Comparison of ENCODE assay signal across 11 mouse cellular contexts in genomic region chr10:41598221-41598620, GRCm38 (mm10).
A peak's percentile ranks its signal among the peaks of the same experiment; 100 is the strongest.
DNase-seq lines count a peak whose midpoint lies in the region; ATAC-seq lines count a peak whose summit lies in the region.
"Had no signal": no experiment of that assay in that cellular context is flagged by ENCODE, and none has a peak within 500 bp of the region (broad histone marks: within the 10 kb centered on the region; RNA-seq: fewer than 3 reads in every experiment).

No protein-coding gene starts in this region.

- WGBS in forebrain, embryonic 10.5 days, result 75% methylated on average over 9 of the region's 9 CpGs
- whole genome bisulfite sequencing in forebrain, embryonic 13.5 days, result 61% methylated on average over 9 of the region's 9 CpGs

- ATAC-seq in forebrain, embryonic 13.5 days, result no peak
- ATAC-seq: hindbrain, postnatal 0 days had no signal

- H3K27ac ChIP-seq in forebrain, embryonic 10.5 days, result 0 out of 2 replicates have a peak overlapping the region, but pooled peaks have one; percentile 8
- H3K27ac ChIP-seq in forebrain, embryonic 13.5 days, result no peak overlapping the region
- H3K27ac ChIP-seq: hindbrain, postnatal 0 days; neural tube, embryonic 12.5 days had no signal

- no peaks in the 10 kb centered on the region for H3K27me3 ChIP-seq in forebrain, embryonic 10.5 days (ENCODE audit: poor library complexity, severe bottlenecking)
- H3K27me3 ChIP-seq in forebrain, embryonic 13.5 days, result no peaks in the 10 kb centered on the region
- H3K27me3 ChIP-seq: neural tube, embryonic 12.5 days had no signal

- peaks cover 7% of the 10 kb centered on the region; the same call in 1 of the 2 replicates for H3K4me1 ChIP-seq in forebrain, embryonic 10.5 days
- 0 out of 2 replicates have a peak, but pooled peaks cover 4% of the 10 kb centered on the region for H3K4me1 ChIP-seq in forebrain, embryonic 13.5 days
- H3K4me1 ChIP-seq: neural tube, embryonic 12.5 days had no signal

- DNase-seq in forebrain, embryonic 10.5 days (ENCODE audit: extremely low spot score, low spot score), result no peak
- DNase-seq in cerebellum, adult 11 months, result peak; percentile 36
- DNase-seq in gastrocnemius, postnatal 25 days, result peak; percentile 57
- peak; percentile 61 for DNase-seq in heart, postnatal 4 days
- DNase-seq in urinary bladder, postnatal 25 days (ENCODE audit: low spot score), result no peak
- no peak for DNase-seq in kidney, adult 8-10 months
- no peak for DNase-seq in retina, postnatal 1 day

- H3K9me3 ChIP-seq in forebrain, embryonic 10.5 days, result no peaks in the 10 kb centered on the region
- no peaks in the 10 kb centered on the region for H3K9me3 ChIP-seq in forebrain, embryonic 13.5 days (replicated peaks)
- H3K9me3 ChIP-seq: neural tube, embryonic 12.5 days had no signal

- no peak overlapping the region for H3K4me3 ChIP-seq in forebrain, embryonic 10.5 days
- no peak overlapping the region for H3K4me3 ChIP-seq in forebrain, embryonic 13.5 days
- H3K4me3 ChIP-seq: erythroblast, embryonic 14.5 days; neural tube, embryonic 12.5 days had no signal

- no peak overlapping the region for H3K9ac ChIP-seq in forebrain, embryonic 13.5 days
- H3K9ac ChIP-seq: neural tube, embryonic 12.5 days had no signal

- no peaks in the 10 kb centered on the region for H3K36me3 ChIP-seq in forebrain, embryonic 10.5 days (replicated peaks)
- no peaks in the 10 kb centered on the region for H3K36me3 ChIP-seq in forebrain, embryonic 13.5 days (ENCODE audit: poor library complexity, severe bottlenecking)
- H3K36me3 ChIP-seq: neural tube, embryonic 12.5 days had no signal

- H3K4me2 ChIP-seq in forebrain, embryonic 13.5 days, result no peak overlapping the region
- H3K4me2 ChIP-seq: neural tube, embryonic 12.5 days had no signal

Comparison
In these comparisons a context has a peak if more than half of its experiments do, and no peak if none do; other contexts are left out.
1. DNase-seq: peak in cerebellum, adult 11 months (single experiment), gastrocnemius, postnatal 25 days (single experiment) and heart, postnatal 4 days (single experiment); none in forebrain, embryonic 10.5 days (single experiment), urinary bladder, postnatal 25 days (single experiment), kidney, adult 8-10 months (0 of 2) and retina, postnatal 1 day (single experiment).